Mouse (Mus musculus): ENCODE results near the gene Syne1.

Gene Syne1

GRCm38 (mm10) chr10:5059983-5060382 lies 491.3 kb downstream of the Syne1 start:
- DNase-seq (ENCODE audit: low spot score) = no peak

DNA sequence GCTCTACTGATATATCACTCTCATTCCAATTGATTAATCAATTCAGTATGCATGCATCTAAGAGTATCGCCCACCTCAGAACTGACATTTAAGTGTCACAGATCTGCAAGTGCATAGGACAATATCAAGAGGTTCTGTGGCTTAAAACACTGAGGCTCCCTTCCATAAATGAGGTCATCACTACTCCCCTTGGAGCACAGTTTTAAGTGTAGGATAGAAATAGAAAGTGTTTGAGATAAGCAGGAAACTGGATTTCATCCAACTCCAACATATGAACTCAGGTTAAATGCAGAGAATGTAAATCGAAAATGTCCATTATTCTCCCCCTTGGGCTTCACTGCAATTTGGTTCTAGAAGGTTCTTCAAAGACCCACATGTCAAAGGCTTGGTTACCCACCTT lies 492.4 kb downstream of the Syne1 start:
- no peak for DNase-seq (ENCODE audit: low spot score)

DNA sequence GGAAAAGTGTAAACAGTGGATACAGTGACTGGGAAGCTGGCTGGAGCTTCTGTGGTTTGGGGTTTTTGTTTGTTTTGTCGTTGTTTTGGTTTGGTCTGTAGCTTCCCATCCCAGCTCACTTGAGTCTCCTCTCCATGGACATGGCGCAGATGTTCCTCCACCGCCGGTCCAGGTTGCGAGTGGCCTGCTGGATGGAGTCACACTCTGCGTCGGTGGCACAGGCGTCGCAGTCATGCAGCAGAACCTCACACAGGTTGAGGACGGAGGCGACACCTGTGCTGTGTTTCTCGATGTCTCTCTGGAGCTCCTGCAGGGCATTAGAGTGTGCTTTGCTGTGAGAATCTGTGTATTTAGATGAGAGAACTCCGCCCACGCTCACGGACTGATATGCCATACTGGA lies 493.6 kb downstream of the Syne1 start:
- DNase-seq (ENCODE audit: low spot score) = no peak

- DNase-seq (ENCODE audit: low spot score) = no peak
These were observed 494.3 kb downstream of the Syne1 start for GRCm38 (mm10) chr10:5056940-5057339.

GRCm38 (mm10) chr10:5056243-5056735 lies 495.0 kb downstream of the Syne1 start:
- DNase-seq (ENCODE audit: low spot score) = no peak

DNA sequence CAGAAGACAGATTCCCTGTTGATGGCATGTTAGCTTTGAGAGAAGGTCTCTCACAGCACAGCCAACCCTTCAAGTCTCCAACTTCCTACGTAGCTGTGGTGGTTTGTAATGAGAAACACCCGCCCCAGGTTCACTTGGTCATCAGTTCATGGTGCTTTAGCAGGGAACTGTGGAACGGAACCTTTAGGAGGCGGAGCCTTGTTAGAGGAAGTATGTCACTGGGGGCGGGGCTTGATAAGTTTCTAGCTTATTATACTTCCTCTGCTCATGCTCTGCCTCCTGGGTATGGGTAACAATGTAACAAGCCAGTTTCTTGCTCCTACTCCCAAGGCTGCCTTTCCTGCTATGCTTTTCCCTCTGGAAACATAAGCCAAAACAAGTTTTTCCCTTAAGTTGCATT lies 505.6 kb downstream of the Syne1 start:
- no peak for DNase-seq (ENCODE audit: low spot score)

DNA sequence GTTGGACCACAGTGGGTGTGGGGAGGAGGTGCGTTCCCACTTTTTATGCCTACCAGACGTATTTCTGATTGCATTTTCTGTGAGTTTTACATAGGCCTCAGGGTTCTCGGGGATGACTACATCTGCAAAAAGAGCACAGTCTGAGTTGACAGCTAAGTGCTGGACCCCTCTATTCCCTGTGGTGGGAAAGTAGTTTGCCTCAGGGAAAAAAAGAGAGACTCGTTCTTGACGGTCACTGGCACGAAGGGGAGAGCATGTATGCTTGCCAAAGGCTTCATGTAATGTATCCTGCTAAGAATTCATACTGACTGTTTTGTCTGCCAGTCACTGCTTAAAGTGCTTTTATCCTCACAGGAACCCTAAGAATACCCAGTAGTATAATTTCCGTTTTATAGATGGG lies 506.1 kb downstream of the Syne1 start:
- no peak for DNase-seq (ENCODE audit: low spot score)

GRCm38 (mm10) chr10:5044481-5044880 lies 506.8 kb downstream of the Syne1 start:
- no peak for DNase-seq (ENCODE audit: low spot score)

GRCm38 (mm10) chr10:5041254-5041653 lies 510.0 kb downstream of the Syne1 start:
- no peak for DNase-seq (ENCODE audit: low spot score)

DNA sequence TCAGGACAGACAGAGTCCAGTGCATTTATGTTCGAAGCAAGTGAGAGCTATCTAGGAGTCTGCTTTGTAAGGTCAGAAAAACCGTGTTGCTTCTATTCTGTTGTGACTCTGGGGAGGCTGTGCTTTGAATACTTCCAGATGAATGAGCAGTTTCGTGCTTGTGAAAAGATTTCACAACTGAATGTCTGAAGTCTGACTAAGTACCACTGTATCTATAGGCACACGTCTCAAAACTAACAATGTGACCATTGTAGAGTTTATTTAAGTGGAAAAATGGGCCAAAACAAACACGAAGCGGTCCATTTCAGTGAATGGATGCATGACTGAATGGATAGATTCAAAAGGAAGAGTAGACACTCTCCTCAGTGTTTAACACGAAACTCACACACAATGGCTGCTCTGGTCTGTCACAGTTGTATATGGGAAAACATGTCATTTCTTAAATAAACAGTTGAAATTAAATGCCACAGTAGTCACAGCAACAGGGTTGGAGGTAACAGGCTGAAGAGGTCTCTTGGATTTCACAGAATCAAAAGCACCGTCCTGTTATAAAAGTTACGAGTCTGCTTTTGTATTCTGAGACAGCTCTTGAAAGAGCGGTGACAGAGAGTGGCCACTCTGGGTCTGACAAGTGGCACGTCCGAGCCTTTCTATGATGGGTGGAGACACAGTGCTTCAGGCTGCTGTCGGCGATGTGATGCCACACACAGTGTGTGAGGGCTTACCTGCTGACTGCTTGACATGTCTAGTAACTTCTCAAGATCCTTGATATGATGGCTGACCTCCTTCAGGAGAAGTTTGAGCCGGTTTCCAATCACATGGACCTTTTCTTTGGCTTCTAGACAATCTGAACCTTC lies 518.9 kb downstream of the Syne1 start:
- DNase-seq (ENCODE audit: low spot score) = no peak

- no peak for DNase-seq (ENCODE audit: low spot score)
These were observed 521.4 kb downstream of the Syne1 start for GRCm38 (mm10) chr10:5029883-5030282.

- DNase-seq (ENCODE audit: low spot score) = no peak
These were observed 522.1 kb downstream of the Syne1 start for GRCm38 (mm10) chr10:5029161-5029560.

DNA sequence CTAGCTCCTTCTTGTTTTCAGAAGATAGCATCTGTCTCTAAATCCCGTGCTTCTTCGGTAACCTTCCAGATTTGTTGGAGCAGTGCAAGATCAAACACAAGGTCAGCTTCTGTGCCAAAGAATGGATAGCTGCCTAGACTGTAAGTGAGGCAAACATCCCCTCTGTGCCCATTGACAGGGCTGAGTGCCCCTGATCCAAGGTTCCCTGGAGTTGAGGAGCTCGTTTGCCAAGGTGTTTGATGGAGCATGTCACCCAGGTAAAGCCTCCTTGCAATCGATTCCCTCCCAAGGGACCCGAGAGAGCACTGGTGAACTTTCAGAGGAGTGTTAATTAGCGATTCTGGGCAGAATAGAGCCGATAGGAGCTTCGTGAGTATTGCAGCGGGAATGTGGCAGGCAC lies 523.0 kb downstream of the Syne1 start:
- DNase-seq (ENCODE audit: low spot score) = no peak

- DNase-seq (ENCODE audit: low spot score) = no peak
These were observed 524.1 kb downstream of the Syne1 start for GRCm38 (mm10) chr10:5027208-5027607.

DNA sequence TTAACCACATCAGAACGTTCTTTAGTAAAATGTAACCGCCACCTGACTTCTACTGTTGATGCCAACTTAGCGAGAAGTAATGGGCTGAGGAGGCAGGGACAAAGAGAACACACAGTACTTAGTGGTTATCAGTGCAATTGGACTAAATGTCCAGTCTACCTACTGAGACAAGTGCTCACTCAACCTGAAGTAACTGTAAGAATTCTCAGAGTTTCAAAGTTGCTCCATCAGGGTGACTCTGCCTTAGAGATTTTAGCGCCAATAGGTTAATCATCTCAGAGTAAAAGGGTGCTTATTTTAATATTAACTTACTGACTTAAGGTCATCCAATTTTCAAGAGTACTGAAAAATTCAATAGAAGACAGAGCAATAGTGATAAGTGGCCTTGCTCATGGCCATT lies 525.4 kb downstream of the Syne1 start:
- no peak for DNase-seq (ENCODE audit: low spot score)

GRCm38 (mm10) chr10:5017148-5017547 lies 534.1 kb downstream of the Syne1 start:
- DNase-seq (ENCODE audit: low spot score) = no peak

- DNase-seq (ENCODE audit: low spot score) = no peak
These were observed 536.3 kb downstream of the Syne1 start for GRCm38 (mm10) chr10:5014976-5015375.

DNA sequence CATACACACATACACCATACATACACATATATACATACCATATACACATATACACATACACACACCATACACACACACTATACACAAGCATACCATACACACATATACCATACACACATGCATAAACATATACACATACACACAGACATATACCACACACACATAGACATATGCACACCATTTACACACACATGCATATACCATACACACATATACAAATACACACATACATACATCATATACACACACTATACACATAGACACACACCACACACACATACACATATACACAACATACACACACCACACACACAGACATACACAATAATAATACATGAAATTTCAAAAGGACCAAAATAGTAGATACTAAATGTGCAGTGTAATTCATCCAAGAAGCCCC lies 539.3 kb downstream of the Syne1 start:
- no peak for DNase-seq (ENCODE audit: low spot score)

DNA sequence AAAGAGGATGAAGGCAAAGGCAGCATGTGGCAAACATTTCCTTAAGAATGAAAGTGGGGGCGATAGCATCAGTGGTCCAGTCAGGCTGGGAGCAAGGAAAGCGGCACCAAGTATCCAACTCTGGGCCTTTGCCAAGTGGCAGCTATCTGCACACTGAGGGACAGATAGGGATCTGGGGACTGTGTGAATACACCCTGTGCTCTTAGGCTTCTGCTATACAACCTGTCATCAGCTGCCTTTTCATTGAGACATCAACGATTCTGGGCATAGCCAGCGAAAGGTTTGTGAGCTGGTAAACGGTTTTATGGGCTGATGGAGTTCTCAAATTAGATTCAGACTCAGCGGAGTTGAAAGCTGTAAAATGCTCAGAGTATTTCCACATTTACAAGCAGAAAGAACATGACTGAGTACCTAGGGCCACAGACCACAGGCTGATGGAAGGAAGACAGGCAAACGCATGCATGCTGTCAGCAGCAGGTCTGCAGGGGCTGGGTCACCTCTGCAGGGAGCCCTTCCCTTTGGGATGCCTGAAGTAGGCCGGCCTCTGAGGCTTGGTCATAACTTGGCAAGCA lies 542.4 kb downstream of the Syne1 start:
- no peak for DNase-seq (ENCODE audit: low spot score)

DNA sequence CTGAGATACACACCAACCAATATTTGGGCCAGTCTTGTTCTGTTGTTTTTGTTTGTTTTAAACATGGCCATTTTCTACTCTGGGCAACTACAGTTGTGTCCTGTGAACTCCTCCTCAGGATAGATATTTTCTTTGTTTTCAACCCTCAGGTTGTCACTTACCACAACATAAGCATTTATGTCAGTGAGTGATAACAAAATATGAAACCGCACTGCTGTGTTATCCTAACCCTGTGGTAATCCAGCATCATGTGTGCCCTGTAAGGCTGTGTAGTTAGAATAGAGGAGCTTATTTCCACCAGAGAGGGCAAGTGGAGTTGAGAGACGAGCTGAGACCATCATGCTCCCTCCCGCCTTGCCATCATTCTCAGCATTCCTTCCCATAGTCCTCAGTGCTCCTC lies 554.7 kb downstream of the Syne1 start:
- no peak for DNase-seq (ENCODE audit: low spot score)

GRCm38 (mm10) chr10:4993802-4994201 lies 557.5 kb downstream of the Syne1 start:
- no peak for DNase-seq (ENCODE audit: low spot score)

- DNase-seq (ENCODE audit: low spot score) = no peak
These were observed 567.4 kb downstream of the Syne1 start for GRCm38 (mm10) chr10:4983919-4984318.

- DNase-seq (ENCODE audit: low spot score) = no peak
These were observed 573.9 kb downstream of the Syne1 start for GRCm38 (mm10) chr10:4977374-4977773.

DNA sequence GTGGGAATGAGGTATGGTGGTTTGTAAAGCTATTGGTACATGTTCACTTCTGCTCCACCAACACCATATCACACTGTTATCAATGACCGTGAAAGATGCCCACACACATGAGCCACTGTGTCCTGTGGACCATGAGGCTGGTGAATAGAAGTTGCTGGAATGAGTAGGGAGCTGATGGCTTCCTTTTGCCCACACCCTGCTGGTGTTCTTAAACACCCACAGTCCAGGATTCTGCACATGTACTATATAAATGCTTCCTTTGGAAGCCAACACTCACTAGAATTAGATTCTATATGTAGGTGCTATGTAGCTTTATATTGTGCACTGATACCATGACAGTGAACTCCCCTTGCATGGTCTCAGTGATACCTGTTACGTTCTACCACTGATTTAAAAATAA lies 574.7 kb downstream of the Syne1 start:
- DNase-seq (ENCODE audit: low spot score) = no peak

Data from lung, postnatal 25 days (tissue).